Mouse (Mus musculus): ENCODE data around the gene Ppie.
"Not testable (repeated sequence)": the region's sequence is repeated elsewhere in the genome, so short reads cannot be mapped to it uniquely, and the experiment has no call there.

Gene Ppie

DNA sequence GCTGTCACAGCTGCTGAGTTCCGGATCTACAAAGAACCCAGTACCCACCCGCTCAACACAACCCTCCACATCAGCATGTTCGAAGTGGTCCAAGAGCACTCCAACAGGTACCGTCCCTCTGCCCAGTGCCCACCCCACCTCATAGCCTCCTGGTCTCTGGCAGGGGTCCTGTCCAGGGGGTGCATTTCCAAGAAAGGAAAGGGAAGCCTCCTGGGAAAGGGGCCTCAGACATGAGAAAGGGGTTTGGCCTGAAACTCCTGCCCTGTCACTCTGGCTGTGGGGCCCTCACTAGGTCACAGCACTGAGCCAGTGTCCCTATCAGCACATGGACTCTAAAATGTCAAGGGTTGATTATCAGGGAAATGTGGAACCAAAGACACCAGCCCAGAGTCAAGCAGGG lies 25.1 kb downstream of the Ppie start:
- DNase-seq (ENCODE audit: low spot score in 2 of 2), result not testable (repeated sequence)

DNA sequence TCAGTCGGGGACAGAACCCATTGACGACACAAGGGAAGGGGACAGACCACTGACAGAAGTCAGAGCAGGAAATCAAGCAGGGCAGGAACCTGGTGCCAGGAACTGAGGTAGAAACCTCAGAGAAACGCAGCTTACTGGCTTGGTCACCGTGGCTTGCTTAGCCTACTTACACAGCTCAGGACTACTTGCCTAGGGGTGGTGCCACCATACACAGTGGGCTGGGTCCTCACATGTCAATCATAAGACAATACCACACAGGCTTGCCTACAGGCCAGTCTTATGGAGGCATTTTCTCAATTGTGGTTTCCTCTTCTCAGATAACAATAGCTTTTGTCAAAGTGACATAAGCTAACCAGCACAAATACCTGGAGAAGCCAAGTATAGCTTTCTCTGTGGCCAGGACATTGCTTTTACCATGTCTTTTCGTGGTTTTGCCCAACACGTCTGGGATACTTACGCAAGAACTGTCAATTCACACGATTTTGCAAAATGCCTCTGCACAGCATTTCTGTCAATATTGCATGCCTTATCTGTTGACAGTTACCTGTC lies 27.5 kb downstream of the Ppie start:
- DNase-seq (ENCODE audit: low spot score in 2 of 2), result no peak

- not testable (repeated sequence) for DNase-seq (ENCODE audit: low spot score in 2 of 2)
Measured at GRCm38 (mm10) chr4:123111275-123111983, 28.3 kb downstream of the Ppie start.

DNA sequence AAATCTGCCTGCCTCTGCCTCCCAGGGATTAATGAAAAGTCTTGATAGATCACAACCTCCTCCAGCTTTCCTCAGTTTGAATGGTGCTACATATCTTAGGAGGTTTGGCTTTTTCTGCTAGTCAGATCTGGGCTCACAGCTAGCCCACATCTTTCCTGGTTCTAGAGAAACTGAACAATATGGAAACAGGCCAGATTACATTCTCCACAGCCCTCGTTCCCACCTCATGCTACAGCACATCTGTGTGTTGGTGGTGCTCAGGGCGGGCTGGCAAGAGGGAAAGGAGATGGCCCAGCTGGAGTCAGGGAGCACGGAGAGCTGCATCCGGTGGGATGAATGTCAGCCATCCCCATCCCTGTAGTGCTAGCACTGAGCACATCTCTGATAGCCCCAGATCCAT lies 29.0 kb downstream of the Ppie start:
- peak; percentile 23 to 32 for DNase-seq (ENCODE audit: low spot score in 2 of 2)

GRCm38 (mm10) chr4:123108056-123108455 lies 31.7 kb downstream of the Ppie start:
- no peak for DNase-seq (ENCODE audit: low spot score in 2 of 2)

DNA sequence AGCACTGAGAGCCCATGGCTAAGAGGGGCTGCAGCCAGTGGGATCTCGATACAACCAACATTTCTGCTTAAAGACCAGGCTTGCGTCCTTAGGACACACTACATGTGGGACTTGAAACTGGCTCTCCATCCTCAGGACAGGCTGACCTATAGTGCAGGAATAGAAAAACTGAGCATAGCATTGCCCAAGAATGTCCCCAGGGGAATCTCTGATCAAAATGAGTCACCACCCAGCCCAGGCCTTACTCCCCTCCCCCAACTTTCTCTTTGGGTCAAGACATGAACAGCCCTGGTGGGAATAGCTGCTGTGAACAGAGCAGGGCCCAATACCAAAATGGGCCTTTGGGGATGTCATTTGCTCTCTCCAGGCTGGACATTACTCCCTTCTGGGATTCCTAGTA lies 32.9 kb downstream of the Ppie start:
- DNase-seq (ENCODE audit: low spot score in 2 of 2), result no peak

GRCm38 (mm10) chr4:123105929-123106328 lies 33.8 kb downstream of the Ppie start:
- DNase-seq (ENCODE audit: low spot score in 2 of 2), result not testable (repeated sequence)

DNA sequence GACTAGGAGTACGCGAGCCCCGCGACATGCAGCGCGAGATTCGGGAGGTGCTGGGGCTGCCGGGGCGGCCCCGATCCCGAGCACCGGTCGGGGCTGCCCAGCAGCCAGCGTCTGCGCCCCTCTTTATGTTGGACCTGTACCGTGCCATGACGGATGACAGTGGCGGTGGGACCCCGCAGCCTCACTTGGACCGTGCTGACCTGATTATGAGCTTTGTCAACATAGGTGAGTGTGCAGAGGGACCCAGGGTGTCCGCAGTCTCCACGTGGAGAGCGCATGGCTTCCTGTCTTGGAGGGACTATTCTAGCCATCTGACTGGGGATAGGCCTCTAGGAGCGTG lies 34.3 kb downstream of the Ppie start:
- no peak for DNase-seq (ENCODE audit: low spot score in 2 of 2)

DNA sequence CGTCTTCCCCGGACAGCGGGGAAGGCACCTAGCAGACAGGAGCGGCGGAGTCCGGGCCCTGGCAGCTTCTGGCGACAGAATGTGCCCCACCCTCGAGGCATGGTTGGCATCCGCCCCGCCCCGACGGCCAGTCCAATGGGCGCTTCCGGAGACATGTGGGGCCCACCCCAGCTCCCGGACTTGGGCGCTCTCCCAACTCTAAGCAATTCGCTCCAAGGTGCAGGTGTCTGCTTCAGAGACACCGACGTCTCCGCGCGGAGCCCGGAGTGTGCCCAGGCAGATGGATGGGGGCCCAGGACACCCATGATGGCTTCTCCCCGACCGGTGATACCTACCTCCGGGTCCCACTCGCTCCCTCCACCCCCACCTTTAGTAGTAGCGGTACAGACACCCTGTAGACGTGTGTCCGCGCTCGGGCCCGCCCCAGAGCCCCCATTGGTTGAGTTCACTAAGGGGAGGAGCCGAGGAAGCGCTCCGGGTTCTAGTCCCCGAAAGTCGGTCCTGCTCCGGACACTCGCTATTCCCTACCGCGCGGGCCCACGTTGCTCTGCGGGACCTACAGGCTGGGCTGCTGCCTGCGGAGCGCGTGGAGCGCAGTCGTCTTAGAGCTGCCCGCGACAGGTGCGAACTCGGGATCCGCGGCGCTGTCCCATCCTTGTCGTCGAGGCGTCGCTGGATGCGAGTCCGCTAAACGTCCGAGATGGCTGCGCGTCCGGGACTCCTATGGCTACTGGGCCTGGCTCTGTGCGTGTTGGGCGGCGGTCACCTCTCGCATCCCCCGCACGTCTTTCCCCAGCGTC lies 34.9 kb downstream of the Ppie start, which contains the start of gene Bmp8b:
TSS of gene Bmp8b (plus strand) at position 515 of the 800 bp plus-strand sequence.
- no peak for DNase-seq (ENCODE audit: low spot score in 2 of 2)

DNA sequence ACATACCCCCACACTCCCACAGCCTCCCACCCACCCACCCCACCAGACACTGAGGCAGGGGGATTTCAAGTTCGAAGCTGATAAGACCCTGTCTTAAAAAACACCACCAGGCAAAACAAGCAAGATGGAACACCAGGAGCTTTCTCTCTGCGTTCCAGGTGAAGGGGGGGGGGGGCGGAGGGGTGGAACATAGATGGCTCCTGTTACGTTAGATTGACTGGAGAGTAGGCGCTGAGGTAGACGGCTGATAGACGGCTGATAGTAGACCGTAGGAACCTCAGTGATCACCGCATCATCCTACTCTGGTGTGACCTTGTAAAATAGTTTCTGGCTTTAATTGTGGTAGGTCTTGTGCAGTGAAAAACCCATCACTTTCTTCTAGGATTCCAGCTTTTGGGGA lies 45.9 kb downstream of the Ppie start:
- no peak for DNase-seq (ENCODE audit: low spot score in 2 of 2)

- no peak for DNase-seq (ENCODE audit: low spot score in 2 of 2)
Measured at GRCm38 (mm10) chr4:123093064-123093776, 46.5 kb downstream of the Ppie start.

DNA sequence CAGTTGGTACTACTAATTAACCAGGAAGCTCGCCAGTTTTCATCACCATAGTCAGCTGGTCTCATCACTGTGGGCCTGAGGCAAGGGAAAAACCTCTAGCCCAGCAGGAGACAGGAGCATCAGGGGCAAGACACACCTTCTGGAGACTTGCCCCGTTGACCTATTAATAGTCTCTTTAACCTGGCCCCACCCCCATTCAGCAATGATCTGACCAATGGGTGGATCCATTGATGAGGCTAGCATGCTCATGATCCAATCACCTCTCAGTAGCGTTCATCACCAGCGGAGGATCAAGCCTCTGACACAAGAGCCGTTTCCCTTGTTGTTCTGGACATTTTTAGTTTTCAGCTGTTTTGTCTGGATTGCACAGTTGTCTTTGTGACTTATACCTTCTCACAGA lies 47.1 kb downstream of the Ppie start:
- no peak for DNase-seq (ENCODE audit: low spot score in 2 of 2)

- DNase-seq (ENCODE audit: low spot score in 2 of 2), result no peak
Measured at GRCm38 (mm10) chr4:123086381-123086780, 53.4 kb downstream of the Ppie start.

GRCm38 (mm10) chr4:123085290-123085689 lies 54.5 kb downstream of the Ppie start:
- DNase-seq (ENCODE audit: low spot score in 2 of 2), result no peak

GRCm38 (mm10) chr4:123083323-123083902 lies 56.3 kb downstream of the Ppie start:
- DNase-seq (ENCODE audit: low spot score in 2 of 2), result no peak

DNA sequence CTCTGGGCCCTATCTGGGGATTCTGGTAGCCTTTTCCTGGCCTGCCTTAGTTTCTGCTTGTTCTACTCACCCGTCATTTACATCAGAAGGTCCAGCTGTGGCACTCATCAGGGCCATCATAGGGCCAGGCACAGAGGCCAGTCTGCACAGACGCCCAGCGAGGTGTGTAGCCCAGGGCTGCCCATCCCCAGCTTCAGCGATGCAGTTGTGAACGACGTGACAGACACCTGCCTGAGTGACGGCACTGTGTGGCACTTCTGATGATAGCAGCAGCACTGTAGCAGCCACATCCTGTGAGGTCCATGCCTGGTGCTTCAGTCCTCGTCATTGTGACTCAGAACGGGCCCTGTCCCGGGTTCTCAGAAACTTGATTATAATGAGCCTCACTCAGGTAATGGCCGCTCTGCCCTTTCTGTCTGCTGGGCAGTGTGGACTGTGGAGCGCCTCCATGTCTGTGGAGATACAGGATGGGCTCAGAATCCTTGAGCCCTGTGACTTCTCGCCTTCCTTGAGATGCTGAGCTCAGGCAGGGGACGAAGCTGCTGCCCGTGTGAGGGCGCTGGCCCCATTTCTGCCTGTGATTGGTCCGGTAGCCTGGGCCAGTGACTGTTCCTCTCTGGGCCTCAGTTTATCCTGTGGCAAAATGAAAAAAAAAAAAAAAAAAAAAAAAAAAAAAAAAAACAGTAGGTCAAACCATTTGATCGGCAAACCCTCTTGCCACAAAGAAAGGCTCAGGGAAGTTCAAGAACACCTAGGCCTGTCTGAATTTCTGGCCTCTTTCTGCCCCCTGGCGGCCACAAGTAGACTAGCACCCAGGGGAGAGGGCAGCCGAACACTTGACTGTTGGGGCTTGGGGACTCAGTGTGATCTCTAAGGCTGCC lies 57.2 kb downstream of the Ppie start:
- DNase-seq (ENCODE audit: low spot score in 2 of 2), result peak in 1 of 2 experiments; percentile 30

DNA sequence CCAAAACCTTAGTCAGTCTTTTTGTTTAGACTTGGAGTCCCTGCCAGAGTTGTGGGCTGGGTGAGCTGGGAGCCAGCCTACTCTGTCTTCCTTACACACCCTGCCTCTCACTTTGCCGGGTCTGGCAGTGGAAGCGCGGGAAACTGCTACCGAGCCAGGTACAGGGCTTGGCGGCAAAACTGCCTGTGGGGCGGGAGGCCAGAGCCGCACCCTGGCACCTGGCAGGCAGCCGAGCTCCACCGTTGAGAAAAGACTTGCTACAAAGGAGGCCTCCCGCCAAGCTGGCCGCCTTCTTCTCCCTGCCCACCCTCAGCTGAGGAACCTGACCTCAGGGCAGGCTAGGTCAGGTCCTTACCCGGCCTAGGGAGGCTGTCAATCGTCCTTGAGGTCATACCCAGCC lies 59.0 kb downstream of the Ppie start:
- peak; percentile 32 to 44 for DNase-seq (ENCODE audit: low spot score in 2 of 2)

DNA sequence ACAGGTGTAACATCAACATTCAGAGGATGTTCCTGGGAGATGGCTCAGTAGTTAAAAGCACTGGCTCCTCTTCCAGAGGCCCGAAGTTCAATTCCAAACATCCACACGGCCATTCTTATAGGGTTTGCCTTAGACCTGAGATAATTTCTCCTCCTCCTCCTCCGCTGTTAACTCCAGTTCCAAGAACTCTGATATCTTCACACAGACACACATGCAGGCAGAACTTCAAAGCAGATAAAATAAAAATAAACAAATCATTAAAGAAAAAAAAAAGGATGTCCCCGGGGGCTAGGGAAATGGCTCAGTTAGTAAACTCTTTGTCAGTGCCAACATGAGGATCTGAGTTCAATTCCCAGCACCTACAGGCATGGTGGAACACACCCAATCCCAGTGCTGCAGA lies 61.5 kb downstream of the Ppie start:
- DNase-seq (ENCODE audit: low spot score in 2 of 2), result no peak
